Mouse (Mus musculus): ENCODE measurements around the gene Klhl24.

Klhl24 gene

DNA sequence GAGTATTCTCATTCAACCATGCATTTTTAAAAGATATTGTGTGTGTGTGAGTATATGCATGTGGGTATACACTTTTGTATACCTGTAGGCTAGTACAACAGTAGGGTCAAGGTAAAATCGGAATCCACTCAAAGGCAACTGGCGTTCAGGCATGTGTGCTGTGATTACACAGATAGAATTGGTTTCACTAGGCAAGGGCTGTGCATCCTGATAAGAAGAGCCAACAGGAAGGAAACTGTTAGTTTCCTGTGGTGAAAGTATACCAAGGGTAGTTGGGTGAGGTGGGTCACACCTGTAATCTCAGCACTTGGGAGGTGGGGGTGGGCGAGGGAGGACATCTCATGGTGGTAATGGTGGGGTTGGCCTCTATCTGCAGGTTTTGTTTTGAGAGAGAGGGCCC is 47.2 kb downstream of the Klhl24 start:
- peak; percentile 31 for DNase-seq (ENCODE audit: low read depth)

GRCm38 (mm10) chr16:20151991-20152390 is 54.6 kb downstream of the Klhl24 start:
- DNase-seq (ENCODE audit: low read depth), result no peak

GRCm38 (mm10) chr16:20153742-20154141 is 56.4 kb downstream of the Klhl24 start:
- no peak for DNase-seq (ENCODE audit: low read depth)

DNA sequence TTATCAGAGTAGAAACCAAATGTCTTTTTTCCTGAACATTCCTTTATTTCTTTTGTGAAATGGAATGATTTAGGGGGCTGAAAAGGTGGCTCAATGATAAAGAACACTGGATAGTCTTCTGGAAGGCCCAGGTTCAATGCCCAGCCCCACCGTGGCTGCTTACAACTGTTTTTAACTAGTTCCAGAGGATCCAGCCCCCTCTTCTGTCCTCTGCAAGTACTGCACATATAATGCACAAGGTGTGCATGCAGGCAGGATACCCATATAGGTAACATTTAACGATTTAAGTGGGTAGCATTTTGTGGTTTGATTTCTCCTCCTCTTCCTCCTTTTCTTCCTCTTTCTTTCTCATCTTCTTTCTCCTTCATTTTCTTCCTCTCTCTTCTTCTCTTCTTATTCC is 62.8 kb downstream of the Klhl24 start:
- DNase-seq (ENCODE audit: low read depth), result peak; percentile 26

GRCm38 (mm10) chr16:20169071-20169470 is 71.7 kb downstream of the Klhl24 start:
- no peak for DNase-seq (ENCODE audit: low read depth)

DNA sequence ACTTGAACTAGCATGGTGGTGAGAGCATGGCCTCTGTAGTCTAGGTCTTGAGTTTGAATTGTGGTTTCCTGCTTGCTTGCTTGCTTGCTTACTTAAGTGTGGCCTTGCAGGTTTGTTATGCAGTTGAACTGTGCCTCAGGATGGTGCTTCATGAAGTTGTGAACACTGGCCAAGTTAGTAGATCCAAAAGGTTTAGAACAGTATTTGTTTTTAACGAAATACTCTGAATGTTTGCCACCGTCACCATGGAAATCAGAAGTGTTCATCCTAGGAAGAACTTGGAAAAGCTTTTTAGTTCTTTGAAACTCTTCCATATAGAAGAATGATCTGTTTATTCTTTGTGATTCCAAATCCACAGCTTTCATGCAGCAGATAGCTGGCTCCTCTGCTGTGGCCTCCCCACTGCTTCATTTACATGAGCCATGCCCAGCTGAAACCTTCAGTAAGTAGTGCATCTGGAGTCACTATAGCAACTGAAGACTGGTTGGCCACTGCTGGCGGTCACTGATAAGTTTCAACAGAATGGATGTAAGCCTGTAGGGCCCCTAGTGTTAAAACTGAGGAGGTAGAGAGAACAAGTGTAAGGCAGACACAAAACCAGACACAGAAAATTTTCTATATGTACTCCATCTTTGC is 72.2 kb downstream of the Klhl24 start:
- no peak for DNase-seq (ENCODE audit: low read depth)

All from 416B (cell line).